Mouse (Mus musculus) brain, adult 2 months (tissue): ENCODE results near the gene Nufip1.

Source experiments
- DNase-seq: peaks from one replicate; pipeline ENCODE4 v3.0.0; 2011; ENCODE audit warnings: low read depth, low spot score

Gene Nufip1

GRCm38 (mm10) chr14:76110396-76111221 is at the start of gene Nufip1, which contains the start of gene Gpalpp1:
Nufip1 (plus strand) TSS chr14:76110891.
Gpalpp1 (minus strand) TSS chr14:76110760.
- DNase-seq, result peak; percentile 99

- DNase-seq, result no peak
Measured at GRCm38 (mm10) chr14:76067237-76067636, 43.5 kb upstream of the Nufip1 start.

- no peak for DNase-seq
Measured at GRCm38 (mm10) chr14:76068296-76068695, 42.4 kb upstream of the Nufip1 start.

- DNase-seq, result no peak
Measured at GRCm38 (mm10) chr14:76069296-76069695, 41.4 kb upstream of the Nufip1 start.

- no peak for DNase-seq
Measured at GRCm38 (mm10) chr14:76072626-76073025, 38.1 kb upstream of the Nufip1 start.

- no peak for DNase-seq
Measured at GRCm38 (mm10) chr14:76074206-76074605, 36.5 kb upstream of the Nufip1 start.

GRCm38 (mm10) chr14:76075721-76076120 is 35.0 kb upstream of the Nufip1 start:
- no peak for DNase-seq

- DNase-seq, result peak; percentile 68
Measured at GRCm38 (mm10) chr14:76076602-76077001, 34.1 kb upstream of the Nufip1 start.

GRCm38 (mm10) chr14:76077088-76077491 is 33.6 kb upstream of the Nufip1 start:
- peak; percentile 86 for DNase-seq

- no peak for DNase-seq
Measured at GRCm38 (mm10) chr14:76081451-76081850, 29.2 kb upstream of the Nufip1 start.

- DNase-seq, result no peak
Measured at GRCm38 (mm10) chr14:76082086-76082636, 28.5 kb upstream of the Nufip1 start.

GRCm38 (mm10) chr14:76084188-76084587 is 26.5 kb upstream of the Nufip1 start:
- DNase-seq, result no peak

- no peak for DNase-seq
Measured at GRCm38 (mm10) chr14:76097244-76097643, 13.4 kb upstream of the Nufip1 start.

- DNase-seq, result no peak
Measured at GRCm38 (mm10) chr14:76097815-76098214, 12.9 kb upstream of the Nufip1 start.

GRCm38 (mm10) chr14:76099543-76099942 is 11.1 kb upstream of the Nufip1 start:
- no peak for DNase-seq

GRCm38 (mm10) chr14:76115744-76116143 is 5.1 kb downstream of the Nufip1 start:
- no peak for DNase-seq

- DNase-seq, result peak; percentile 8
Measured at GRCm38 (mm10) chr14:76118963-76119362, 8.3 kb downstream of the Nufip1 start.

GRCm38 (mm10) chr14:76120472-76120871 is 9.8 kb downstream of the Nufip1 start:
- DNase-seq, result peak; percentile 81

GRCm38 (mm10) chr14:76121901-76122662 is 11.4 kb downstream of the Nufip1 start:
- DNase-seq, result peak; percentile 73

- no peak for DNase-seq
Measured at GRCm38 (mm10) chr14:76122663-76123058, 12.0 kb downstream of the Nufip1 start.

- no peak for DNase-seq
Measured at GRCm38 (mm10) chr14:76127311-76127710, 16.6 kb downstream of the Nufip1 start.

GRCm38 (mm10) chr14:76128174-76128573 is 17.5 kb downstream of the Nufip1 start:
- no peak for DNase-seq
